Mouse (Mus musculus) gastrocnemius, postnatal 36 days (tissue): Measurements from ENCODE around the gene Gpr157. TPM values are rescaled to one million over a fixed set of nuclear protein-coding genes. Genes with fewer than 3 reads are reported as not detected.
"Not testable (repeated sequence)": the region's sequence is repeated elsewhere in the genome, so short reads cannot be mapped to it uniquely, and the experiment has no call there.

ENCODE experiments used
- DNase-seq, 2 experiments: peaks; one replicate each; pipeline ENCODE4 v3.0.0; 2022
- intact Hi-C: fragments of 180-260 bp; cut with DNase I; formaldehyde crosslinking; loops from one replicate; pipeline ENCODE4 v1.15.1; 2025
- long read RNA-seq, 2 experiments: library from polyadenylated mRNA; stranded (forward); transcript quantifications; one replicate each; pipeline ENCODE4 v2.0.0; 2021
- total RNA-seq, 2 experiments: library from RNA; stranded (reverse); gene quantifications; 2 replicates each; pipeline ENCODE4 v1.2.3; 2021

Gene Gpr157
- 10 to 100 TPM; 32.5 to 36.5 TPM for total RNA-seq
- long read RNA-seq, experiment 1, full-length matches to known transcripts: 4 of 15 reads
- long read RNA-seq, experiment 1, partial matches to known transcripts: 0 of 15 reads
- long read RNA-seq, experiment 1, other reads (novel, unspliced or antisense): 11 of 15 reads
- long read RNA-seq, experiment 2, full-length matches to known transcripts: 6 of 21 reads
- long read RNA-seq, experiment 2, partial matches to known transcripts: 13 of 21 reads
- long read RNA-seq, experiment 2, other reads (novel, unspliced or antisense): 2 of 21 reads

DNA sequence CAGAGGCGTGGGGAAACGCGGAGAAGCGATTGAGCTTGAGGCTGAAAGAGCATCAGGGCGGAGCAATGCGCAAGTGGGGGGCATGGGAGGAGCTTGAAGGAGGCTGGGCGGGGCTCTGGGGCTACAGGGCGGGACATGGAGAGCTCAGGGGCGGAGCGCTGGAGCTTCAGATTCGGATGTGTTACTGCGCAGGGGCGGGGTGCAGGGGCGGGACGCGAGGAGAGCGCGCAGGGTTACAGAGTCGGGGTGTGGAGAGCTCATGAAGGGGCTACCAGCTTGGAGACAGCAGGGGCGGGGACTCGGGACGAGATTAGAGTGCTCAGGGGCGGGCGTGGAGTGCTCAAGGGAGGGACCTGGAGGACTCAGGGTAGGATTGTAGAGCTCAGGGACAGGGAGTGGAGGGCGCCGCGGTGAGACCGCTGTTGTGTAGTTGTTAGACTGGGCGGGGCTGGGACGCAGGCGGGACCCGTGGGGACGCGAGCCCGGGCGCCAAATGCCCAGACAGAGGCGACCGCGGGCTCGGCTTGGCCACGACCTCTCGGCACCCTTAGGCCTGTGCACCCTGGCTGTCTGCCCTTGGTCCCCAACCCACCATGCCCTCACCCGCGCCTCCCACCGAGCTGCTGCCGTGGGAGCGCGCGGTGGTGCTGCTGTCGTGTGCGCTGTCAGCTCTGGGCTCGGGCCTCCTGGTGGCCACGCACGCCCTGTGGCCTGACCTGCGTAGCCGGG is at the start of gene Gpr157:
Gpr157 (plus strand) TSS at position 205 of the 729 bp plus-strand sequence.
- intact Hi-C loops: no loop called here
- peak; percentile 90 to 91 for DNase-seq

DNA sequence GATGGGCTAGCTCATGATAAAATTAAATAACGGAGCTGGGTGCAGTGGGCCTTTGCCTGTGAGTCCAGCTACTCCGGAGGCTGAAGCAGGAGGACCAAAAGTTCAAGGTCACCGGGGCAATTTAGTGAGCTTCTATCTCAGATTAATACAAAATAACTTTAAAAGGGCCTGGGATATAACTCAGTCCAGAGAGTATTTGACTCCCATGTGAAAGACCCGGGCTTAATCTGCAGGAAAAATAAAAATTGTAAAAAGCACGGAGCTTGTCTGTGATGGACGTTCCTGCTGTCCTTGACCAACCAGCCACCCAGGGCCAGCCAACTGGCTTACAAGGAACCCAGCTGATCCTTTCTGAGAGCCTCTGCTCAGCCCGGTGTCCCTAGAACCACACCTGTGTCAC is 48.6 kb upstream of the Gpr157 start:
- no peak for DNase-seq
- intact Hi-C loops: no loop called here

DNA sequence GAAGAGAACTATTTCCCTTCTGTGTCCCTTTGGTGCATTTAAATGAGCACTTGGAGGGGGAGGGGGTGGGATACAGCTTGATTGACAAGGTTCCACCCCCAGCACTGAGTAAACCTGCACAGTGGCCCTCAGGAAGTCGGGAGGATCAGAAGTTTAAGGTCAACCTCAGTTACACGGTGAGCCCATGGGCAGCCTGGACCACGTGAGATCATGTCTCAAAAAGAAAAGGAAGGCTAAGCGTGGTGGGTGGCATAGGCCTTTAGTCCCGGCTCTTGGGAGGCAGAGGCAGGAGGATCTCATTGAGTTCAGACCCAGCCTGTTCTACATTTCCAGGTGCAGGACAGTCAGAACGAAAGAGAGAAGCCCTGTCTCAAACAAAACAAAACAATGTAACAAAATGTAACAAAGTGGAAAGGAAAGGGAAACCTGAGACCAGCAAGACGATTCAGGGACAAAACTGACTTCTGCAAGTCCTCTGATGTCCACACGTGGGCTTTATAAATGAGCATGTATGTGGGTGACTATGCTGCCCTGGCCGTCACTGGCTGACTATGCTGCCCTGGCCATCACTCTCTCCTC is 47.1 kb upstream of the Gpr157 start:
- intact Hi-C loops: no loop called here
- no peak for DNase-seq

DNA sequence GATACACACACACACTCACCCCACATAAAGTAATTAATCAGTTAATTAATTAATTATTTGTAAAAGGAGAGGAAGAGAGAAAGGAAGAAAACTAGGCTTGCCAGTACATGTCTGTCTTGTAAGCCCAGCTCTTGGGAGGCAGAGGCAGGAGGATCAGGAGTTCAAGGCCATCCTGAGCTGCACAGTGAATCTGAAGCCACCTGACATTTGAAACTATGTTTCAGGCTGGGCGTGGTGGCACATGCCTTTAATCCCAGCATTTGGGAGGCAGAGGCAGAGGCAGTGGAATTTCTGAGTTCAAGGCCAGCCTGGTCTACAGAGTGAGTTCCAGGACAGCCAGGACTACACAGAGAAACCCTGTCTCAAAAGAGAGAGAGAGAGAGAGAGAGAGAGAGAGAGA is 46.3 kb upstream of the Gpr157 start:
- DNase-seq, intact Hi-C loops: not testable (repeated sequence)

DNA sequence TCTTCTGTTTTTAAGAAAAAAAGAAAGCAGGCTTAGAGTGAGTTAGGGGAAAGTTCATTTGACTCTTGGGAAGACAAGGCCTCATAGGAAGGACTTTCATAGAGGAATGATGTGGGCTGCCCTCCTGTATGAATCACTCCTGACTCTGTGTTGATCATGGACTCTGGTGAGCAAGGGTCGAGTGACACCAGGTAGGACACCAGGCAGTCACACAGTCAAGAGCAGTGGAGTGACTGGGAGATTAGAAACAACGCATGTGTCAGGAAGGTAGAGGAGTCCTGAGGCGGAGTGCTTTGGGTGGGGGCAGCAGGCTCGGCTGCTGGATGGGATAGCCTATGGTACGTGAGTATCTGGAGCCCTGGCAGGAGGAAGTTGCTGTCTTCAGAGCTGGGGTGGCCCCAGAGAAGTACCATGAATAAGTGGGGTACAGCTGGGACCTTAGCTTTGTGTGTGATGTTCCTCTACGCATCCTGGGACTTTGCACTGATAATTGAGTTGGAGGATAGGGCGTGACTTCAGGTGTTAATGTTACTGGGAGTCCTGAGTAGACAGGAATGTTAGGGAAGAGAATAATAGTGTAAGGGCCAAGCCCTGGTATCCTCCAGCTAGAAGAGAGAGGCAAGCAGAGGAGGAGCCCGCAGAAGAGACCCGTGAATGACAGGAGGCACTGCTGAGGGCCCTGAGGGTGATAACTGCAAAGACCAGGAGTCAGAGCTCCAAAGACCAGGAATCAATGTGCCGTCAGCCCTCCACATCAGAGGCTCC is 45.6 kb upstream of the Gpr157 start:
- intact Hi-C loops: no loop called here
- no peak for DNase-seq

DNA sequence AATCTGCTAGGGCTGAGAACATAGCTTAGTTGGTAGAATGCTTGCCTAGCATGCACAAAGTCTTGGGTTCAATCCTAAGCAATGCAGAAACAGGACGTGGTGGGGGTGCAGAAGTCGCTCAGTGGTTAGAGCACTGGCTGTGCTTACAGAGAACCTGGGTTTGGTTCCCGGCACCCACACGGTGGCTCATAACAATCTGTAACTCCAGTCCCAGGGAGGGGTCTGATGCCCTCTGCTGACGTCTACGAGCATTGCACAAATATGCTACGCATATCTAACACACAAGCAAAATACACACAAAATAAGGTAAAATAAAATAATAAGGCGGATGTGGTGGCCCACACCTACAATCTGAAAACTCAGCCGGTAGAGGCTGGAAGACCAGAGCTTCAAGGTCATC is 43.6 kb upstream of the Gpr157 start:
- intact Hi-C loops: no loop called here
- DNase-seq: no peak

DNA sequence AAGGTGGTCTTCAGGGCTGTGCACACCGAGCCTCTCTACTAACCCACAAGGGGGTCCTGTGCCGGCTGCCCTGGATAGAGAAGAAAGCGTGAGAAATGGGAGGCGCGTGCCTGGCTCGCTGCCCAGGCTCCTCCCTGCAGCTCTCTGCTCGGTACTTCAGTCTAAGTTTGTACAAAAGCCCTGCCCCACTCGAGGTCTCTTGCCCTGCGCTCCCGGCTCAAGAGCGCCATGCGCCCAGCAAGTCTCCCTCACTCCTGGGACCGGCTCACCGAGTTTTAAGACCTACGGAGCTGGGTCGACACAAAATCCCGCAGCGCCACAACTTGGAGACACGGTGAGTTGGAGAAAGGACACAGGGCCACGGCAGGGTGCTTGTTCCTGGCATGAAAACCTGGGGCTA is 39.1 kb upstream of the Gpr157 start:
- DNase-seq: peak in 1 of 2 experiments; percentile 40
- intact Hi-C loops: no loop called here

DNA sequence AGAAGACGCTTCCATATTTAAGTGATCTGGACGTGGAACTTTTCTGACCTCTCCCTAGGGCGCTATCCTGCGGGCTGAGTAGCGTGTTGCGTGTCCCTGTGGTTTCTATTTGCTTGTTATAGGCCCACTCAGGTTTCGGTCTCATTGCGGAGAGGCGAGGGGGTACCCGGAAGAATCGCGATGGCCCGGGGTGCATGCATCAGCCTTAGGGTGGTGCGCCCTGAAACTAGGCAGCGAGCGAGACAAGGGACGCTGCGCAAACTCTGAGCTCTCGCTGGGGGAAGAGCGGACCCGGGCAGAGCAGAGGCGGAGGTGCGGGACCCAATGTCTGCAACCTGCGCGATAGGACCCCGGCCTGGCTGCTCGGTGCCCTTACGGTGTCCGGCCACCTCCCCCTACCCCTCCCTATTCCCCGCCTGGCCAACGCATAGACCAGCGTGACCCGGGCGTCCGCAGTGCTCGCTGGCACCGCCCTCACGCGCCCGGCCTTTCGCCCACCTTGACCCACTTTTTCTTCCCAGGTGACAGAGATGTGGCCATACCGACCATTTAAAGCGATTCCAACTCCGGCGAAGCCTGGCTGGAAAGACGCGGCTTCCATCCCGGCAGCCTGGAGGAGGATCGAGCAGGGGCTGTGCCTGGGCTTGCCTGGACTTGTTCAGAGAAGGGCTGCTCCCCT is 38.5 kb upstream of the Gpr157 start:
- DNase-seq: no peak
- intact Hi-C loops: no loop called here

DNA sequence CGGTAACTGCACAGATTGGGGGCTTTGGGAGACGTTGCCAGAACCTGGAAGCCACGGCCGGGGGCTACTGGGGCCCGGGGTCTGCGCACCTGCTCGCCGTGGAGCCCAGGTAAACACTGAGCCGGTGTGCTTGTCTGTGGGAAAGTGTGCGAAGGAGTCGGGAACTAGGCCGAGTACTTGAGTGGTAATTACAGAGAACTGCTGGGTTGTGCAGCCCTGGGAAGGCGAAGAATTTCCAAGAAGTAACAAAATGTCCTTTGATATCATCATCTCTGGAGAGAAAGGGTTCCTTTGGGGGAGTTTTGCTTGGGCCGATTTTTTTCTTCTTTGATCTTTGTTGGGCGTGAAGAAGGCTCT is 38.0 kb upstream of the Gpr157 start:
- intact Hi-C loops: no loop called here
- DNase-seq: no peak

DNA sequence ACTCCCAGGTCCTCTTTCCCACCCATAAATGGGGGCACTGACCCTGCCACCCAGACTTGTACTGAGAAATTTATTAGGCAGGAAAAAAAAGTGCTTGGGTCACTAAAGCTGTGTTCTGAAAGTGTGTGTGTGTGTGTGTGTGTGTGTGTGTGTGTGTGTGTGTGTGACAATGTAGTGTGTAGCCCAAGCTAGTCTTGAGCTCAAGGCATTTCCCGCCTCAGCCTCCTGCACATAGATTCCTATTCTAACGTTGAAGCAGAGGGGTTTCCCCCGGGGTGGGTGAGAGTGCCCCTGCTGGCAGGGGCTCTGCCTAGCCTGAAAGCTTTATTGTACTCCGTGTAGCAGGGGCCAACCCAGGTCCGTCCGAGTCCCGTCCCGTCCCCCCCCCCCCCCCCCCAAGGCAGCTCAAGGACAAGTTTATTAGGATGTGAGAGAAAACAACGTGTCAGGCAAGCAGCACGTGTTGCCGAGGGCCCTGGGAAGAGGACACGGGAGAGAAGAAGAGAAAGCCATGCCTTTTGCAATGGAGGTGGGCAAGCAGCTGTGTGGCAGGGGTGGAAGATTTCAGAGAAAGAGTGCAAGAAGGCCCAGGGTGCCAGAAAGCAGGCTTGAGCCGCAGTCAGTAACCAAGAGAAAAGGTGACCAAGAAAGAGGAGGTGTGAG is 37.5 kb upstream of the Gpr157 start:
- intact Hi-C loops: no loop called here
- no peak for DNase-seq

DNA sequence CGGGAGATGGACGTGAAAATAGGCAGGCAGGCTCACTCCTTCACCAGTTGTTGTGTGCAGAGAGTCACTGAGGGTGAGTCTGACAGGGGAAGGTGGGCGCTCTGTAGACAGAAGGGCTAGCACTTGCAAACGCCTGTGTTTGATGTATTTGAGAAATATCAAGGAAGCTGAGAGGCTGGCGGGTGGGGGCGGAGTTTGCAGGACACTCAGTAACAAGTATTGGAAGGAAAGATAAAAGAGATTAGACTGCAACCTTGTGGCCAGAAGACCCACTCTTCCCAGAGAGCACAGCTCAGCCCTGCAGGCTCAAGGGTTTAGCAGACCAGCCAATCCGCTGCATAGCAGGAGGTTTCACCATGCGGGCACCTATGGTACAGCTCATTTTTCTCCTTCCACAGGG is 35.7 kb upstream of the Gpr157 start:
- intact Hi-C loops: no loop called here
- DNase-seq: no peak

DNA sequence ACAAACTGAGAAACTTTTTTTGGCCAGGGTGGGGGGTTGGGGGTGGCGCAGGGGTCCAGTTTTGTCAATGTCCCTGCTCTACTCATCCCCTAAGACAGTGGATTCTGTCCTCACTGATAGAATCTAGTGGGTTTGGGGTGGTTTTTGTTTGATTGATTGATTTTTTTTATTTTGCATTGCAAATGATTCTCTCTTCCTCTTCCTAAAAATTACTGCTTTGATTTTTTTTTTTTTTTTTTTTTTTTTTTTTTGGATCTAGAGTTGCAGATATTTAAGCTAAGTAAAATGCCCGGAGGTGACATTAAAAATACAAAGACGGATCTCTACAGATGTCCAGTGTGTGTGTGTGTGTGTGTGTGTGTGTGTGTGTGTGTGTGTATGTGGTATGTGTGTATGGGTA is 34.8 kb upstream of the Gpr157 start:
- no peak for DNase-seq
- intact Hi-C loops: no loop called here

DNA sequence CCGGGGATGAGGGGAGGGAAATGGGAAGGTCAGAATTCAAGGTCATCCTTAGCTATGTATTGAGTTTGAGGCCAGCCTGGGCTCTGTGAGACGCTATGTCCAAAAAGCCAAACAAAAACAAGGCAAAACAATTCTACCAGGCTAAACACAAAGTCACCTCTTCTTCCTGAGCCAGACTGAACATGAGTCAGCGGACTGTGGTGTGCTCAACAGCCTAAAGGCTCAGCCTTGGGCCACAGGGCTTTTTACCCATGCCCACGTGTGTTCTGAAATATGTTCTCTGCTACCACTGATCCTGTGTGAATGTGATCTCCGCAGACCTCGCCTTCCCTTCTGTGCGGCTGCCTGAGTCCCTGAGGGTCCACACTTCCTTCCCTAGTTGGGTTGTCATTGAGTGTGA is 31.0 kb upstream of the Gpr157 start:
- intact Hi-C loops: no loop called here

DNA sequence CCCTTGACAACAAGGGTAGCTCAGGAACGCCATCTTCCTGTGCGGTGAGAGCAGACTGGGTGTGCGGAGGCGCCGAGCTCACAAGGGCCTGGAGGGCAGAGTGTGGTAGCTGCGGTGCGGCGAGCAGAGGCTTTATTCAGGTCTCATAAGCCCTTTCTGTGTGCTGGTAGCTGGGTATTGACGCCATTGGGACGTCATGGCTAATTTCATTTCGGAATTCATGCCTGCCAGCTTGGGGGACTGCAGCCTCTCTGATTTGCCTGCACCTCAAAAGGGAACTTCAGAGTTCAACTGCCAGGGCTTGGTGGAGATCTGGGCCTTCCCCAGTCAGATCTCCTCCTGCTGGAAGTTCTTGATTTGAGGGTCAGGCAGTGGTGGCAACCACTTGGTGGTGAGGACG is 29.4 kb upstream of the Gpr157 start:
- intact Hi-C loops: no loop called here
- DNase-seq: no peak

More for the DNA sequence above, 31.0 kb upstream of the Gpr157 start:
- DNase-seq: no peak

DNA sequence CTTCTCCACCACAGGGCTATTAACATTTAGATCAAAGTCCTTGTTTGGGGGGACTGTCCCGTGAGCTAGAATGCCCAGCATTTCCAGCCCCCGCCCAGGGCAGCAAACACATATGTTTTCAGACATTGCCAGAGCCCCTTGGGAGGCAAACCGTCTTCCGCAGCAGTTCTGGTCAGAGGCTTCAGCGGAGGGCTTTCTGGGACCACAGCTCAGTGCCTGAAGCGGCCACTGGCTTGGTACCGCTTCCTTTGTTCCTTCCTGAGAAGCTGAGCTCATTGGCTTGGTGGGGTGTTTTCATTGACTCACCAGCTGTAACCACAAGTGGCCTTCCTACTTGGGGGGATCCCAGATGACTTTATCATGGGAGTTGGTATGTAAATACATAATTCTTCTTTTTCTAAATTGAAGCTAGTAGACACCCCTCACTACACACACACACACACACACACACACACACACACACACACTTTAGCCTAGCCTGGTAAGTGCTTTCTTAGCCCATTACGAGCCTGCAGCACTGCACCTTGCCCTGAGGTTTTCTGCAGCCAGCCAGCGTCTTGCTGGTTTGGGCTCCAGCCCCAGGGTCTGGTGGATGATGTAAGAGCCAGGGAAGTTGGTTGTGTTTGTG is 27.2 kb upstream of the Gpr157 start:
- no peak for DNase-seq
- intact Hi-C loops: no loop called here

DNA sequence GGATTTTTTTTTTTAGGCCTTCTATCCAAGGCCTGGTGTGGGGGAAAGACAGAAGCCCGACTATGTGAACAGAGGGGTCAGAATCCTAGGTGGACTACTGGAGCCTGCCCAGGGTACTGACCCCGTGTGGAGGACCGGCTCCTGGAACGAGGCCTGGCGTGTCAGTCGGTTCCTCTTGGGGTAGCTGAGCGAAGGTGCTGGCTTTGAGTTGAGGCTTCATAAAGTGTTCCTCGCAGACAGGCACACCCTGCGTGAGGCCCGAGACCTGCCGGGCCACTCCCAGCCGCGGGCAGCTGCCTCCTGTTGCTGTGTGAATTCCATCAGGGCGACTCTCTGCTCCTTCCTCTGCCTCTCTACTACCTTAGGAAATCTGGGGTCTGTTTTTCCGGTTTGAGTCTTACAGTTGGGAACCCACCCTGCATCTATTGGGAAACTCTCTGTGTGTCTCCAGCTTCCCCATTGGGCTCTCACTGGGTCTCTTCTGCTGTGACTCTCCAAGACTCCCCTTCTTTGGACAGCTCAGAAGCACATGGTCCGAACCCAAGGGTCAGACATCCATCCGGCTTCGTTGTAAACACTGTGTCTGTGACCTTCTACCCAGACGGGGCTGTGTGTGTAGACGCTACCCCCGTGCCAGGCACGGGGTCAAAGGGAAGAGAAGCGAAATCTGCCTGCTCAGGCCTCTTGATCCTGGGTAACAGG is 26.5 kb upstream of the Gpr157 start:
- no peak for DNase-seq
- intact Hi-C loops: no loop called here

DNA sequence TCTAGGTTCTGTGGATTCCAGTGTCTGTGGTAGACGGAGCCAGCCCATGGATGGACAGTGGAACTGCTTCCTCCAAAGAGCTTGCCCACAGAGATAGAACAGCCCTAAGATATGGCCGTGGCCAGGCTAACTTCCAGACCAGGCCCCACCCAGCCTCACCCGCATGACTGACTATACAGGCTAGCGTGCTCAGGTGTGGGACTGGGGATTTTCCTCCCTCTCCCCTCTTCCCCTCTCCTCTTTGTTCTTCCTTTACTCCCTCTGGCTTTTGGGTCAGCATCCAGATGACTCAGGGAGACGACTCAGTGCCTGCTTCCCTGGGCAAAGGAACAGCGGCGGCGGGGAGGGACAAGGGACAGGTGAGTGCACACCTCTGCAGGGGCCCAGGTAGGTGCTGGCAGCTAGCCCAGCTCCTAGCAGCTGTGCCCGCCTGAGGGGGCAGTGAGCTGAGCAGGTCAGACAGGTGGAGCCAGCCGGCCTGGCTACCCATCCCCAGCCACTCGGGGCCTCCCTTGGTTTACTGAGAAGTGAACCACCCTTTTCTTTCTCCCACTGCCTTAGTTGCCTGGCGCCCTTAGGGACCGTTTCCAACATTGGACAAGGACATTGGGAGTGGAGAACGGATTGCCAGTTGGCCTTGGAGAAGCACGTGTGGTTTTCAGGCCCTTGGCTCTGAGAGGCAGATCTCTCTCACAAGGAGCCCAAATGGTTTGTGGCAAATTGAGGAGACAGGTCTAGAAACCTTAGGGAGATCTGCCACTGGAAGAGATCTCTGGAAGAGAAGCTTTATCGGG is 25.5 kb upstream of the Gpr157 start:
- intact Hi-C loops: no loop called here
- DNase-seq: no peak

DNA sequence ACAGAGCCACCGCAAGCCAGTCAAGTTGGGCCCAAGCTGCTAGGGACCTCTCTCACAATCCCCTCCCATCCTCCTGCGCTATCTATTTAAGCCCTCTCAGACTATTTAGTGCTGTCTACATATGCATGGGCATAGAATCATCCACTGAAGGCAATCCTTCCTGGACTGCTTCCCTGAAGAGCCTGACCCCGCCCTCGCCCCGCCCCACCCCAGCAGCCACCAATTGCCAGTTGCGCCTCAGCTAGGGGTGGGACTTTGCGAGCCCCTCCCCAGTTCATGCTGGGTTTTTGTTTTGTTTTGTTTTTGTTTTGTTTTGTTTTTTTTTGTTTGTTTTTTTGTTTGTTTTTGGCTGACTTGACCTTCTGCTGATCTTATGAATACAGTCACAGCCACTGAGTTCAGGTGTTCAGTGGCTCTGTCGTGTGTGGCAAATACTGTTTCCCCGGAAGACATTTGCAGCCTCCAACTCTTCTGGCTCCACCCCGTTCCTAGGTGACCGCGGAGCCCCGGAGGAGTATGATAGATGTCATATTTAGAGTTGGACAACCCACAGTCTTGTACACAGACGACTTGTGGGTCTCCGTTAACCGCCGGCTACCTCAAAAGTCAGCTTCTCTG is 20.4 kb upstream of the Gpr157 start:
- intact Hi-C loops: no loop called here
- no peak for DNase-seq
